Comparison of ENCODE assay signal across 7 mouse cellular contexts in the genomic region with DNA sequence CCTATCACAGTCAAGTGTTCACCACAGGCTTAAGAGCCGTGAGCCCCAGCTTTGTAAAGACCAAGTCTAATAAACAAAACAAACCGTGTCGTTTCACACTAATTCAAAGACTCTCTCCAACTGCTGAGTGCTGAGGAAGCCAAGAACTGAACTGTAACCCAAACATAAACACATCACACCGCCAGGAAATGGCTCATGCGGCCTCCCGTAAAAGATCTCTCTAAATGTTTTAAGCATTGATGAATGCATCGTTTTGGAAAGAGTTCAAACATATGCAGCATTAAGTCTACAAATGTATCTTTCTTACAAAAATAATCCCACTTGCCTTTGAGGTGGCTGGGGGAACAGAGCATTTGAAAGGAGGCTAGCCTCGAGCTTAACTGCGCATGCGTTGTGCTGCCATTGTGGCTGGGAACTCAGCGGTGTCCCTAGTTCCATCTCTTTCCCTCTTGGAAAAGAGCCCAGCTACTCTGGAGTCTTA.
A peak's percentile ranks its signal among the peaks of the same experiment; 100 is the strongest.
DNase-seq lines count a peak whose midpoint lies in the region; ATAC-seq and TF ChIP-seq lines count a peak whose summit lies in the region.

No protein-coding gene starts in this region.

- no peaks in the 10 kb centered on the region for H3K27me3 ChIP-seq in intestine, embryonic 14.5 days (replicated peaks; ENCODE audit: control insufficient read depth, insufficient read depth, low read length)
- no peaks in the 10 kb centered on the region for H3K27me3 ChIP-seq in intestine, postnatal 0 days (replicated peaks; ENCODE audit: control insufficient read depth, insufficient read depth, low read length)
- H3K27me3 ChIP-seq in midbrain, embryonic 13.5 days: no peaks in the 10 kb centered on the region
- H3K27me3 ChIP-seq in midbrain, embryonic 11.5 days (ENCODE audit: control insufficient read depth, insufficient read depth, low read length): no peaks in the 10 kb centered on the region
- no peaks in the 10 kb centered on the region for H3K27me3 ChIP-seq in stomach, postnatal 0 days (ENCODE audit: control insufficient read depth, insufficient read depth, low read length)

- TF ChIP-seq EP300 in stomach, postnatal 0 days (optimal IDR thresholded peaks at IDR 0.05): no peak

- peak; percentile 74 for ATAC-seq in intestine, embryonic 14.5 days (replicated peaks; ENCODE audit: low FRiP score, low TSS enrichment, low read depth)
- ATAC-seq in intestine, postnatal 0 days: no peak
- no peak for ATAC-seq in midbrain, embryonic 13.5 days
- no peak for ATAC-seq in midbrain, embryonic 11.5 days (ENCODE audit: low FRiP score)
- ATAC-seq in stomach, postnatal 0 days (ENCODE audit: low FRiP score, low TSS enrichment): peak; percentile 53; the same call in 1 of the 2 replicates

- H3K4me2 ChIP-seq in intestine, embryonic 14.5 days (ENCODE audit: low read length): peak overlapping the region; percentile 13; the same call in 1 of the 2 replicates
- H3K4me2 ChIP-seq in intestine, postnatal 0 days (replicated peaks; ENCODE audit: low read depth): no peak overlapping the region
- no peak overlapping the region for H3K4me2 ChIP-seq in midbrain, embryonic 13.5 days (replicated peaks)
- H3K4me2 ChIP-seq in midbrain, embryonic 11.5 days: no peak overlapping the region
- H3K4me2 ChIP-seq in stomach, postnatal 0 days (replicated peaks; ENCODE audit: low read depth): no peak overlapping the region

- peaks cover 3% of the 10 kb centered on the region; the same call in 1 of the 2 replicates for H3K4me1 ChIP-seq in intestine, embryonic 14.5 days (replicated peaks; ENCODE audit: control insufficient read depth, insufficient read depth, low read length)
- H3K4me1 ChIP-seq in intestine, postnatal 0 days (replicated peaks; ENCODE audit: control insufficient read depth, insufficient read depth, low read length): no peaks in the 10 kb centered on the region
- peaks cover 4% of the 10 kb centered on the region; the same call in 1 of the 2 replicates for H3K4me1 ChIP-seq in midbrain, embryonic 13.5 days (replicated peaks)
- H3K4me1 ChIP-seq in midbrain, embryonic 11.5 days (ENCODE audit: control insufficient read depth, insufficient read depth, low read length): peaks cover 2% of the 10 kb centered on the region; the same call in 1 of the 2 replicates
- no peaks in the 10 kb centered on the region for H3K4me1 ChIP-seq in stomach, postnatal 0 days (replicated peaks; ENCODE audit: control insufficient read depth, insufficient read depth)

- TF ChIP-seq CTCF in intestine, postnatal 0 days (IDR thresholded peaks at IDR 0.05; ENCODE audit: low read depth): no peak
- TF ChIP-seq CTCF in stomach, postnatal 0 days (IDR thresholded peaks at IDR 0.05; ENCODE audit: low read depth): no peak

- H3K27ac ChIP-seq in intestine, embryonic 14.5 days (ENCODE audit: low read depth): peak overlapping the region; percentile 43; the same call in 1 of the 2 replicates
- no peak overlapping the region for H3K27ac ChIP-seq in intestine, postnatal 0 days (ENCODE audit: low read depth, low read length)
- H3K27ac ChIP-seq in midbrain, embryonic 13.5 days: 0 out of 2 replicates have a peak overlapping the region, but pooled peaks have one; percentile 6
- no peak overlapping the region for H3K27ac ChIP-seq in midbrain, embryonic 11.5 days (ENCODE audit: low read depth, low read length)
- H3K27ac ChIP-seq in stomach, postnatal 0 days (replicated peaks): no peak overlapping the region

- no peaks in the 10 kb centered on the region for H3K9me3 ChIP-seq in intestine, embryonic 14.5 days (ENCODE audit: control insufficient read depth, low read length)
- H3K9me3 ChIP-seq in intestine, postnatal 0 days (ENCODE audit: control insufficient read depth): no peaks in the 10 kb centered on the region
- H3K9me3 ChIP-seq in midbrain, embryonic 13.5 days: no peaks in the 10 kb centered on the region
- H3K9me3 ChIP-seq in midbrain, embryonic 11.5 days (ENCODE audit: control insufficient read depth, low read length): no peaks in the 10 kb centered on the region
- no peaks in the 10 kb centered on the region for H3K9me3 ChIP-seq in stomach, postnatal 0 days (ENCODE audit: control insufficient read depth, low read length)

- no peak overlapping the region for H3K9ac ChIP-seq in intestine, embryonic 14.5 days (ENCODE audit: low read length)
- H3K9ac ChIP-seq in intestine, postnatal 0 days (ENCODE audit: low read depth, low read length): no peak overlapping the region
- H3K9ac ChIP-seq in midbrain, embryonic 13.5 days (replicated peaks): no peak overlapping the region
- H3K9ac ChIP-seq in midbrain, embryonic 11.5 days (ENCODE audit: low read length): no peak overlapping the region
- no peak overlapping the region for H3K9ac ChIP-seq in stomach, postnatal 0 days (ENCODE audit: low read length)

- H3K4me3 ChIP-seq in intestine, embryonic 14.5 days (ENCODE audit: low read depth, low read length): no peak overlapping the region
- H3K4me3 ChIP-seq in intestine, postnatal 0 days (ENCODE audit: low read depth, low read length): no peak overlapping the region
- H3K4me3 ChIP-seq in midbrain, embryonic 13.5 days (replicated peaks): no peak overlapping the region
- no peak overlapping the region for H3K4me3 ChIP-seq in midbrain, embryonic 11.5 days (ENCODE audit: low read depth, low read length)
- H3K4me3 ChIP-seq in stomach, postnatal 0 days (ENCODE audit: low read depth, low read length): no peak overlapping the region

- no peak for DNase-seq in intestine, embryonic 14.5 days (ENCODE audit: low spot score)
- DNase-seq in midbrain, embryonic 11.5 days (ENCODE audit: low spot score, missing footprints): no peak
- DNase-seq in kidney, postnatal 10 days: peak; percentile 27
- no peak for DNase-seq in stomach, postnatal 0 days (ENCODE audit: low spot score)
- no peak for DNase-seq in gastrocnemius, postnatal 10 days

- no peaks in the 10 kb centered on the region for H3K36me3 ChIP-seq in intestine, embryonic 14.5 days (ENCODE audit: control insufficient read depth, insufficient read depth, low read length)
- H3K36me3 ChIP-seq in intestine, postnatal 0 days (ENCODE audit: control insufficient read depth, insufficient read depth): no peaks in the 10 kb centered on the region
- no peaks in the 10 kb centered on the region for H3K36me3 ChIP-seq in midbrain, embryonic 13.5 days
- H3K36me3 ChIP-seq in midbrain, embryonic 11.5 days (ENCODE audit: control insufficient read depth, insufficient read depth, low read length): no peaks in the 10 kb centered on the region
- H3K36me3 ChIP-seq in stomach, postnatal 0 days (ENCODE audit: control insufficient read depth, insufficient read depth, low read length): no peaks in the 10 kb centered on the region

- 36% methylated on average over 11 of the region's 11 CpGs for WGBS in intestine, embryonic 14.5 days
- 57% methylated on average over 11 of the region's 11 CpGs for WGBS in intestine, postnatal 0 days
- WGBS in midbrain, embryonic 13.5 days: 65% methylated on average over 11 of the region's 11 CpGs
- WGBS in midbrain, embryonic 11.5 days: 72% methylated on average over 11 of the region's 11 CpGs
- 38% methylated on average over 11 of the region's 11 CpGs for WGBS in stomach, postnatal 0 days

Comparison
In these comparisons a context has a peak if more than half of its experiments do, and no peak if none do; other contexts are left out.
1. ATAC-seq: peak in intestine, embryonic 14.5 days (single experiment) and stomach, postnatal 0 days (single experiment); none in intestine, postnatal 0 days (single experiment), midbrain, embryonic 13.5 days (single experiment) and midbrain, embryonic 11.5 days (single experiment).
2. H3K27ac ChIP-seq: peak in intestine, embryonic 14.5 days (single experiment) and midbrain, embryonic 13.5 days (single experiment); none in intestine, postnatal 0 days (single experiment), midbrain, embryonic 11.5 days (single experiment) and stomach, postnatal 0 days (single experiment).